ENCODE assay signal across 15 mouse cellular contexts in the genomic region with DNA sequence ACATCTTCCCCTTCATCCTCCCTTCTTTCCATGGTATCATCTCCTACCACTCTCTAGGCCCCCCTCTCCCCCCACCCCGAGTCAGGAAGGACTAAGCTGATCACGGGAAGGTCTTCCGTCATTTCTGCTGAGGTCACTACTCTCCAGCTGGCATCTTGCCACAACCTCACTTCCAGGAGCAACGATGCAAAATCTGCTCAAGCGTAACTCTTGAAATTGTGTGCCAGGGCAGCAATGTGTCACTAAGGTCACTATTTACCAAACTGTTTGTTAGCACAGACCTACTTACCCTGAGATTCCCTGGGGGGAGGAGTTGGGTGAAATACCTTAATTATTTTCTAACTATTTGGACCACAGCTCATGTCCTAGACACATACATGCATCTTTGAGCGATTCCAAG. TPM values are rescaled to one million over a fixed set of nuclear protein-coding genes. Genes with fewer than 3 reads are reported as not detected.
DNase-seq lines count a peak whose midpoint lies in the region; ATAC-seq and TF ChIP-seq lines count a peak whose summit lies in the region.
"Had no signal": no experiment of that assay in that cellular context is flagged by ENCODE, and none has a peak within 500 bp of the region (broad histone marks: within the 10 kb centered on the region; RNA-seq: fewer than 3 reads in every experiment).

No protein-coding gene starts in this region.

- H3K36me3 ChIP-seq in liver, adult 2 months (ENCODE audit: control insufficient read depth, insufficient read depth, low read length), result no peaks in the 10 kb centered on the region
- H3K36me3 ChIP-seq: forebrain, embryonic 12.5 days; intestine, embryonic 15.5 days; limb, embryonic 13.5 days had no signal

- H3K27ac ChIP-seq in liver, adult 2 months (replicated peaks; ENCODE audit: insufficient read depth, low read depth, low read length), result peak overlapping the region; percentile 90
- H3K27ac ChIP-seq: forebrain, embryonic 12.5 days; intestine, embryonic 15.5 days; limb, embryonic 13.5 days had no signal

- peaks cover 30% of the 10 kb centered on the region; the same call in 1 of the 2 replicates for H3K79me2 ChIP-seq in liver, adult 2 months (ENCODE audit: control insufficient read depth, insufficient read depth, low read length)

- no peak for TF ChIP-seq CTCF in liver, adult 2 months (IDR thresholded peaks at IDR 0.05; ENCODE audit: low read depth, low read length)

- TF ChIP-seq POLR2A in liver, adult 2 months (IDR thresholded peaks at IDR 0.05; ENCODE audit: extremely low read depth, insufficient read depth, low read length), result no peak

- H3K27me3 ChIP-seq in liver, adult 2 months (ENCODE audit: control insufficient read depth, insufficient read depth, low read length), result no peaks in the 10 kb centered on the region
- H3K27me3 ChIP-seq: forebrain, embryonic 12.5 days; intestine, embryonic 15.5 days; limb, embryonic 13.5 days had no signal

- peaks cover 33% of the 10 kb centered on the region for H3K4me1 ChIP-seq in liver, adult 2 months (ENCODE audit: control insufficient read depth, insufficient read depth, low read length)
- H3K4me1 ChIP-seq: forebrain, embryonic 12.5 days had no signal

- no peak overlapping the region for H3K4me3 ChIP-seq in liver, adult 2 months (ENCODE audit: insufficient read depth, low read depth, low read length)
- H3K4me3 ChIP-seq: forebrain, embryonic 12.5 days; intestine, embryonic 15.5 days; limb, embryonic 13.5 days had no signal

- peak; percentile 95 for DNase-seq in liver, adult 2 months (ENCODE audit: extremely low read depth, low read depth, low spot score)
- no peak for DNase-seq in liver
- peak; percentile 32 for DNase-seq in Muller cell, postnatal 12 days (ENCODE audit: inconsistent ontology term)
- DNase-seq in adrenal gland, adult 8-10 months, result peak; percentile 31
- peak; percentile 82 for DNase-seq in kidney, postnatal 14 days
- no peak for DNase-seq in spleen, postnatal 14 days (ENCODE audit: low spot score in 2 of 2)
- DNase-seq: cerebellum, adult 2 months; heart, postnatal 36 days; right cerebral cortex, postnatal 25 days; thymus, postnatal 14 days had no signal

- WGBS in liver, adult 2 months, result 6% methylated on average over 6 of the region's 6 CpGs

- no peak overlapping the region for H3K9ac ChIP-seq in liver, adult 2 months (ENCODE audit: low read depth, low read length)
- H3K9ac ChIP-seq: forebrain, embryonic 12.5 days; intestine, embryonic 15.5 days; limb, embryonic 13.5 days had no signal

- ATAC-seq in activated CD4-positive, CD25-positive, alpha-beta regulatory T cell, adult 4 months, result no peak
- ATAC-seq: intestine, embryonic 15.5 days had no signal

RNA-seq across cellular contexts. Expression of a gene that starts 21.3 kb away (rescaled TPM):
- total RNA-seq in liver, adult 2 months (2014; rRNA removed), result 6.9 and 13.2 TPM in 2 replicates
- polyA plus RNA-seq in liver, adult 2 months (2012; rRNA removed), result 30.6 and 34.8 TPM in 2 replicates
- 1 to 10 TPM; 2.6 to 5.2 (median 3.7) TPM for total RNA-seq in adrenal gland, adult 8-10 months (2022)
- 1 to 10 TPM; 2.1 to 2.2 TPM for polyA plus RNA-seq in activated CD4-positive, CD25-positive, alpha-beta regulatory T cell, adult 4 months (2017; shearing (Covaris generic))
- total RNA-seq: megakaryocyte progenitor cell, adult 5-6 weeks had no signal

RNA-seq across cellular contexts. Expression of a gene that starts 51.6 kb away (rescaled TPM):
- 47.2 and 56.4 TPM in 2 replicates for total RNA-seq in liver, adult 2 months (2014; rRNA removed)
- polyA plus RNA-seq in liver, adult 2 months (2012; rRNA removed), result 51.1 and 59.9 TPM in 2 replicates
- total RNA-seq in adrenal gland, adult 8-10 months (2022), result 100 to 1,000 TPM; 388 to 483 (median 411) TPM
- 100 to 1,000 TPM; 491 to 502 TPM for polyA plus RNA-seq in activated CD4-positive, CD25-positive, alpha-beta regulatory T cell, adult 4 months (2017; shearing (Covaris generic))

Comparison
In these comparisons a context has a peak if more than half of its experiments do, and no peak if none do; other contexts are left out.
1. DNase-seq: peak in liver, adult 2 months (single experiment), Muller cell, postnatal 12 days (single experiment), adrenal gland, adult 8-10 months (single experiment) and kidney, postnatal 14 days (single experiment); none in liver (single experiment) and spleen, postnatal 14 days (0 of 2).